Comparison of ENCODE assay signal across 8 mouse cellular contexts in the genomic region with DNA sequence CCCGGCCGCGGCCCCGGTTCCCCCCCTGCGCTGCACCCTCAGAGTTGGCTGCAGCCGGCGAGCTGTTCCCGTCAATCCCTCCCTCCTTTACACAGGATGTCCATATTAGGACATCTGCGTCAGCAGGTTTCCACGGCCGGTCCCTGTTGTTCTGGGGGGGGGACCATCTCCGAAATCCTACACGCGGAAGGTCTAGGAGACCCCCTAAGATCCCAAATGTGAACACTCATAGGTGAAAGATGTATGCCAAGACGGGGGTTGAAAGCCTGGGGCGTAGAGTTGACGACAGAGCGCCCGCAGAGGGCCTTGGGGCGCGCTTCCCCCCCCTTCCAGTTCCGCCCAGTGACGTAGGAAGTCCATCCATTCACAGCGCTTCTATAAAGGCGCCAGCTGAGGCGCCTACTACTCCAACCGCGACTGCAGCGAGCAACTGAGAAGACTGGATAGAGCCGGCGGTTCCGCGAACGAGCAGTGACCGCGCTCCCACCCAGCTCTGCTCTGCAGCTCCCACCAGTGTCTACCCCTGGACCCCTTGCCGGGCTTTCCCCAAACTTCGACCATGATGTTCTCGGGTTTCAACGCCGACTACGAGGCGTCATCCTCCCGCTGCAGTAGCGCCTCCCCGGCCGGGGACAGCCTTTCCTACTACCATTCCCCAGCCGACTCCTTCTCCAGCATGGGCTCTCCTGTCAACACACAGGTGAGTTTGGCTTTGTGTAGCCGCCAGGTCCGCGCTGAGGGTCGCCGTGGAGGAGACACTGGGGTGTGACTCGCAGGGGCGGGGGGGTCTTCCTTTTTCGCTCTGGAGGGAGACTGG. TPM values are rescaled to one million over a fixed set of nuclear protein-coding genes. Genes with fewer than 3 reads are reported as not detected.
DNase-seq lines count a peak whose midpoint lies in the region; ATAC-seq lines count a peak whose summit lies in the region.

A gene (plus strand): TSS at position 410 of the 817 bp plus-strand sequence.

- intact Hi-C loops in left cerebral cortex, postnatal 25 days (cut with DNase I): loop anchor here (1.0 to 5.0 kb wide), 3 partner anchors 18 to 96 kb away; no protein-coding TSS in a partner anchor

- no peaks in the 10 kb centered on the region for H3K36me3 ChIP-seq in intestine, embryonic 15.5 days

- H3K27me3 ChIP-seq in intestine, embryonic 15.5 days (replicated peaks): peaks cover 9% of the 10 kb centered on the region

- peak within 1 kb of the TSS; percentile 81 for H3K27ac ChIP-seq in intestine, embryonic 15.5 days

- peak within 1 kb of the TSS; percentile 52 for H3K9ac ChIP-seq in intestine, embryonic 15.5 days

- DNase-seq in adrenal gland, adult 18-20 months (ENCODE audit: low spot score in 2 of 2): peak; percentile 88 to 89
- DNase-seq in embryo, embryonic 10.5 days (ENCODE audit: low spot score): peak; percentile 91
- peak; percentile 88 for DNase-seq in gastrocnemius, postnatal 25 days
- peak; percentile 90 to 92 for DNase-seq in left cerebral cortex, postnatal 25 days (ENCODE audit: low spot score in 2 of 2)
- peak; percentile 91 for DNase-seq in mesoderm, embryonic 11.5 days (ENCODE audit: low read depth, low spot score)
- peak; percentile 88 for DNase-seq in right cerebral cortex, postnatal 25 days
- peak; percentile 82 to 87 for DNase-seq in urinary bladder, postnatal 4 days (ENCODE audit: low spot score in 2 of 2)

- peaks cover 32% of the 10 kb centered on the region for H3K4me1 ChIP-seq in intestine, embryonic 15.5 days (replicated peaks)

- H3K4me2 ChIP-seq in intestine, embryonic 15.5 days (replicated peaks): peak within 1 kb of the TSS; percentile 99

- H3K4me3 ChIP-seq in intestine, embryonic 15.5 days (replicated peaks): peak within 1 kb of the TSS; percentile 58

- WGBS in intestine, embryonic 15.5 days: under 1% methylated on average over 56 of the region's 56 CpGs

- ATAC-seq in intestine, embryonic 15.5 days: peak; percentile 93

- no peaks in the 10 kb centered on the region for H3K9me3 ChIP-seq in intestine, embryonic 15.5 days

RNA-seq across cellular contexts. Expression of the gene that starts here (rescaled TPM):
- total RNA-seq in adrenal gland, adult 18-20 months (2021): 1 to 10 TPM; 2.9 to 4.3 TPM
- total RNA-seq in gastrocnemius, postnatal 25 days (2021): 10 to 100 TPM in 1 of 2 experiments, 1 to 10 TPM in 1; 5.1 to 11.6 TPM
- polyA plus RNA-seq in intestine, embryonic 15.5 days (2015; fragmentation: Nextera tagmentation; extraction: Ambion mirVana): 4.9 and 5.3 TPM in 2 replicates
- 10 to 100 TPM; 47.2 to 55.9 TPM for total RNA-seq in left cerebral cortex, postnatal 25 days (2021)

Comparison
In these comparisons a context has a peak if more than half of its experiments do, and no peak if none do; other contexts are left out.
1. Peak in every context shown above with its lines: DNase-seq, ATAC-seq, H3K4me3 ChIP-seq and H3K27ac ChIP-seq.